ENCODE assay signal across 9 mouse cellular contexts in the genomic region with DNA sequence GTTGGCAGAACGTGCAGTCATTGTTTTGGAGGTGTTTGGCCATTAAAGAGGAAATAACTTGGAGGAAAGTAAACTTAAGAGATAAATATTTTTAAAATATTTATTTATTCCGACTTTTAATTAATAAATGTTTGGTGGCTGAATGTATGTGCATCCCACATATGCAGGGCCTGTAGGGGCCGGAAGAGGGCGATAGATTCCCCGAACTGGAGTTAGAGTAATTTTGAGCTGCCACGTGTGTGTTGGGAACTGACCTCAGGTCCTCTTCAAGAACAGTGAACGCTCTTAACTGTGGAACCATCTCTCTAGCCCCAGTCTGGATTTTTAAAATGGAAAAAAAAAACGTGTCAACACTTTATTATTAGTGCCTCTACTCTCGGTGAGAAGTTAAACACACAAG. TPM values are rescaled to one million over a fixed set of nuclear protein-coding genes. Genes with fewer than 3 reads are reported as not detected.
DNase-seq lines count a peak whose midpoint lies in the region; ATAC-seq and TF ChIP-seq lines count a peak whose summit lies in the region.
"Had no signal": no experiment of that assay in that cellular context is flagged by ENCODE, and none has a peak within 500 bp of the region (broad histone marks: within the 10 kb centered on the region; RNA-seq: fewer than 3 reads in every experiment).

No protein-coding gene starts in this region.

- H3K9me3 ChIP-seq in kidney, embryonic 15.5 days (replicated peaks): no peaks in the 10 kb centered on the region
- no peaks in the 10 kb centered on the region for H3K9me3 ChIP-seq in CH12.LX (replicated peaks; ENCODE audit: low read length)
- H3K9me3 ChIP-seq in liver, embryonic 14.5 days (ENCODE audit: control insufficient read depth, low read length): no peaks in the 10 kb centered on the region
- H3K9me3 ChIP-seq: forebrain, embryonic 15.5 days had no signal

- no peak for TF ChIP-seq CTCF in CH12.LX (conservative IDR thresholded peaks at IDR 0.05 in 1 of 2, IDR thresholded peaks at IDR 0.05 in 1 of 2; ENCODE audit: low read depth in 2 of 2, low read length in 2 of 2)
- no peak; the same call in 1 of the 2 replicates for TF ChIP-seq CTCF in liver, embryonic 14.5 days (IDR thresholded peaks at IDR 0.05; ENCODE audit: low read depth)
- no peak for TF ChIP-seq CTCF in left cerebral cortex, adult 2 months (IDR thresholded peaks at IDR 0.05)

- intact Hi-C loops in left cerebral cortex, adult 2 months (cut with DNase I): loop anchor here (5.0 to 10.0 kb wide), 3 partner anchors 74 to 341 kb away; no protein-coding TSS in a partner anchor

- ATAC-seq in kidney, embryonic 15.5 days (replicated peaks; ENCODE audit: low FRiP score): no peak
- ATAC-seq in liver, embryonic 14.5 days (ENCODE audit: insufficient read depth): no peak

- TF ChIP-seq RAD21 in CH12.LX (IDR thresholded peaks at IDR 0.05; ENCODE audit: low read depth, low read length): no peak; the same call in 1 of the 2 replicates

- no peak for TF ChIP-seq POLR2A in CH12.LX (IDR thresholded peaks at IDR 0.05; ENCODE audit: low read depth, low read length)

- TF ChIP-seq EP300 in CH12.LX (IDR thresholded peaks at IDR 0.05; ENCODE audit: low read length): no peak
- no peak for TF ChIP-seq EP300 in liver, embryonic 14.5 days (IDR thresholded peaks at IDR 0.05; ENCODE audit: low read depth)

- H3K79me2 ChIP-seq in CH12.LX (replicated peaks; ENCODE audit: control insufficient read depth, extremely low read depth, insufficient read depth, poor library complexity, severe bottlenecking): no peaks in the 10 kb centered on the region

- dilution Hi-C loops in CH12.LX (cut with MboI; ENCODE audit: extremely low pct_ligation_motif_present, extremely low pct_unique_long_range_greater_than_20kb, low sequenced_read_pairs): no loop called here

- in situ Hi-C loops in CH12.LX (cut with MboI; ENCODE audit: low pct_ligation_motif_present, low pct_unique_long_range_greater_than_20kb, low sequenced_read_pairs): loop anchor here (5.0 to 10.0 kb wide), 3 partner anchors 119 to 341 kb away; no protein-coding TSS in a partner anchor

- DNase-seq in kidney, postnatal 14 days: no peak
- peak; percentile 18 for DNase-seq in CH12.LX (ENCODE audit: extremely low read depth)
- DNase-seq in NIH3T3 (ENCODE audit: low read depth): peak; percentile 58
- no peak for DNase-seq in liver, embryonic 14.5 days (ENCODE audit: low read depth in 3 of 3, low spot score in 3 of 3)
- no peak for DNase-seq in left cerebral cortex, adult 2 months (ENCODE audit: extremely low spot score in 1 of 2, low spot score in 2 of 2)
- DNase-seq in layer of hippocampus, adult 9-10 months (ENCODE audit: low spot score): no peak
- no peak for DNase-seq in cerebellum, adult 8-10 months

- no peaks in the 10 kb centered on the region for H3K36me3 ChIP-seq in kidney, embryonic 15.5 days
- no peaks in the 10 kb centered on the region for H3K36me3 ChIP-seq in CH12.LX (replicated peaks in 1 of 2; ENCODE audit: control insufficient read depth in 1 of 2, insufficient read depth in 1 of 2, low read length in 1 of 2)
- no peaks in the 10 kb centered on the region for H3K36me3 ChIP-seq in liver, embryonic 14.5 days (replicated peaks; ENCODE audit: control insufficient read depth, insufficient read depth, low read depth)
- H3K36me3 ChIP-seq: forebrain, embryonic 15.5 days had no signal

- 51% methylated on average over 9 of the region's 9 CpGs for WGBS in kidney, embryonic 15.5 days
- WGBS in liver, embryonic 14.5 days (ENCODE audit: insufficient replicate concordance): 35% methylated on average over 9 of the region's 9 CpGs

- no peak overlapping the region for H3K27ac ChIP-seq in kidney, embryonic 15.5 days
- H3K27ac ChIP-seq in CH12.LX (ENCODE audit: insufficient read depth, low read depth): no peak overlapping the region
- H3K27ac ChIP-seq in liver, embryonic 14.5 days: no peak overlapping the region
- H3K27ac ChIP-seq in left cerebral cortex, adult 2 months: no peak overlapping the region
- H3K27ac ChIP-seq: forebrain, embryonic 15.5 days had no signal

- H3K4me1 ChIP-seq in kidney, embryonic 15.5 days: peaks cover 16% of the 10 kb centered on the region
- peaks cover 11 to 12% of the 10 kb centered on the region in 2 experiments for H3K4me1 ChIP-seq in CH12.LX (ENCODE audit: control insufficient read depth in 1 of 2, insufficient read depth in 2 of 2)
- H3K4me1 ChIP-seq in liver, embryonic 14.5 days (replicated peaks; ENCODE audit: control insufficient read depth in 2 of 2, insufficient read depth in 2 of 2, low read length in 1 of 2): peaks cover 0 to 2% of the 10 kb centered on the region in 2 experiments; a peak in 1 of 4 replicates

- H3K27me3 ChIP-seq in kidney, embryonic 15.5 days: no peaks in the 10 kb centered on the region
- no peaks in the 10 kb centered on the region for H3K27me3 ChIP-seq in CH12.LX (replicated peaks)
- no peaks in the 10 kb centered on the region for H3K27me3 ChIP-seq in liver, embryonic 14.5 days (ENCODE audit: control insufficient read depth, insufficient read depth, low read length)
- H3K27me3 ChIP-seq: forebrain, embryonic 15.5 days had no signal

- peak overlapping the region; percentile 41; the same call in 1 of the 2 replicates for H3K4me2 ChIP-seq in kidney, embryonic 15.5 days
- peak overlapping the region; percentile 92 for H3K4me2 ChIP-seq in CH12.LX (ENCODE audit: insufficient read depth, low read depth, poor library complexity, severe bottlenecking)
- peak overlapping the region; percentile 49 for H3K4me2 ChIP-seq in liver, embryonic 14.5 days (ENCODE audit: low read depth)
- H3K4me2 ChIP-seq: forebrain, embryonic 15.5 days had no signal

- H3K4me3 ChIP-seq in kidney, embryonic 15.5 days (replicated peaks): no peak overlapping the region
- H3K4me3 ChIP-seq in CH12.LX (replicated peaks in 1 of 3; ENCODE audit: low read depth in 2 of 3, low read length in 2 of 3, poor library complexity in 1 of 3): peak overlapping the region in 1 of 3 experiments; percentile 25
- H3K4me3 ChIP-seq in liver, embryonic 14.5 days (ENCODE audit: insufficient read depth in 1 of 2, low read depth in 2 of 2, low read length in 2 of 2): peak overlapping the region in 1 of 2 experiments; percentile 32; a peak in 1 of 4 replicates
- H3K4me3 ChIP-seq in left cerebral cortex, adult 2 months: no peak overlapping the region
- H3K4me3 ChIP-seq: forebrain, embryonic 15.5 days had no signal

- no peak overlapping the region for H3K9ac ChIP-seq in kidney, embryonic 15.5 days
- peak overlapping the region; percentile 59 for H3K9ac ChIP-seq in CH12.LX (ENCODE audit: insufficient read depth, low read depth)
- no peak overlapping the region for H3K9ac ChIP-seq in liver, embryonic 14.5 days (replicated peaks)
- H3K9ac ChIP-seq: forebrain, embryonic 15.5 days had no signal

TF ChIP-seq in CH12.LX, 34 proteins besides CTCF, POLR2A, EP300 and RAD21:
- TF ChIP-seq MYC (IDR thresholded peaks at IDR 0.05; ENCODE audit: low read depth, low read length): 0 out of 2 replicates have a peak, but pooled peaks have one; percentile 2
- TF ChIP-seq CHD1 (IDR thresholded peaks at IDR 0.05; ENCODE audit: low read depth, low read length): no peak

RNA-seq across cellular contexts. Expression of a gene that starts 3.1 kb away (rescaled TPM):
- not detected in 2 replicates for polyA plus RNA-seq in kidney, embryonic 15.5 days (2015; fragmentation: Nextera tagmentation; extraction: Ambion mirVana)
- total RNA-seq in CH12.LX (2012; rRNA removed) (not detected in 2 replicates), CH12.LX (2014; rRNA removed) (not detected in 2 replicates)
- not detected in 2 replicates for polyA plus RNA-seq in CH12.LX (2012; ENCODE audit: insufficient read length, low read depth)
- 0.07 TPM in 1 of 2 replicates, not detected in the other for polyA plus RNA-seq in liver, embryonic 14.5 days (2012; rRNA removed)
- polyA plus RNA-seq in liver, embryonic 14.5 days (2014; fragmentation: Nextera tagmentation; extraction: Ambion mirVana): not detected in 2 replicates
- not detected for total RNA-seq in left cerebral cortex, adult 2 months (2021)
- polyA plus RNA-seq: forebrain, embryonic 15.5 days had no signal

RNA-seq across cellular contexts. Expression of a gene that starts 16.1 kb away (rescaled TPM):
- polyA plus RNA-seq in kidney, embryonic 15.5 days (2015; fragmentation: Nextera tagmentation; extraction: Ambion mirVana): 4.4 and 4.6 TPM in 2 replicates
- 0.21 and 0.42 TPM in 2 replicates for total RNA-seq in CH12.LX (2012; rRNA removed)
- 0.16 and 0.36 TPM in 2 replicates for total RNA-seq in CH12.LX (2014; rRNA removed)
- 0.87 and 1.4 TPM in 2 replicates for polyA plus RNA-seq in CH12.LX (2012; ENCODE audit: insufficient read length, low read depth)
- polyA plus RNA-seq in liver, embryonic 14.5 days (2012; rRNA removed): 0.08 TPM in 1 of 2 replicates, not detected in the other
- polyA plus RNA-seq in liver, embryonic 14.5 days (2014; fragmentation: Nextera tagmentation; extraction: Ambion mirVana): 0.17 TPM in 1 of 2 replicates, not detected in the other
- total RNA-seq in left cerebral cortex, adult 2 months (2021): not detected
- polyA plus RNA-seq: forebrain, embryonic 15.5 days had no signal

Comparison
In these comparisons a context has a peak if more than half of its experiments do, and no peak if none do; other contexts are left out.
1. H3K4me2 ChIP-seq: peak in every context shown above with its lines; median percentile 92 in CH12.LX; 49 in liver, embryonic 14.5 days; 41 in kidney, embryonic 15.5 days.
2. DNase-seq: peak in CH12.LX (single experiment) and NIH3T3 (single experiment); none in kidney, postnatal 14 days (single experiment), liver, embryonic 14.5 days (0 of 3), left cerebral cortex, adult 2 months (0 of 2), layer of hippocampus, adult 9-10 months (single experiment) and cerebellum, adult 8-10 months (single experiment).